Mouse (Mus musculus) midbrain, embryonic 12.5 days (tissue): Measurements from ENCODE around the gene Mettl26. TPM values are rescaled to one million over a fixed set of nuclear protein-coding genes. Genes with fewer than 3 reads are reported as not detected.

ENCODE experiments used
- ATAC-seq: fragments of 200-750 bp; cut with Nextera tagmentation; 2 replicates; pipeline ENCODE4 v1.8.0; 2017; ENCODE audit warnings: low read depth, moderate TSS enrichment, moderate library complexity; ENCODE audit not compliant: low FRiP score
- H3K27ac ChIP-seq: fragments of 300-500 bp; sonication (generic); replicated peaks from 2 replicates; pipeline ENCODE4 v1.5.1; 2016; ENCODE audit warnings: mild to moderate bottlenecking
- H3K27me3 ChIP-seq: fragments of 300-500 bp; sonication (generic); 2 replicates; pipeline ENCODE4 v1.6.1; 2016; ENCODE audit warnings: mild to moderate bottlenecking
- H3K36me3 ChIP-seq: fragments of 300-500 bp; sonication (generic); 2 replicates; pipeline ENCODE4 v1.6.1; 2016
- H3K4me1 ChIP-seq: fragments of 300-500 bp; sonication (generic); 2 replicates; pipeline ENCODE4 v1.6.1; 2016
- H3K4me2 ChIP-seq: fragments of 300-500 bp; sonication (generic); replicated peaks from 2 replicates; pipeline ENCODE4 v1.6.1; 2016; ENCODE audit warnings: mild to moderate bottlenecking, moderate library complexity
- H3K4me3 ChIP-seq: fragments of 300-500 bp; sonication (generic); 2 replicates; pipeline ENCODE4 v1.5.1; 2016; ENCODE audit warnings: mild to moderate bottlenecking
- H3K9ac ChIP-seq: fragments of 300-500 bp; sonication (generic); replicated peaks from 2 replicates; pipeline ENCODE4 v1.6.1; 2016; ENCODE audit warnings: mild to moderate bottlenecking, moderate library complexity
- H3K9me3 ChIP-seq: fragments of 300-500 bp; sonication (generic); 2 replicates; pipeline ENCODE4 v1.6.1; 2016; ENCODE audit warnings: mild to moderate bottlenecking
- WGBS: fragments of 180-500 bp; shearing (Covaris S2); methylation state at CpG from one replicate; pipeline ENCODE4 v1.1.7; 2016; 5-methylcytosine and 5-hydroxymethylcytosine counted together
- polyA plus RNA-seq: library from polyadenylated mRNA; unstranded; fragments of >200 nt; fragmentation: Nextera tagmentation; extraction: Ambion mirVana; gene quantifications from 2 replicates; pipeline ENCODE4 v1.2.1, GENCODE M21; 2016

Gene Mettl26
- polyA plus RNA-seq, 1 experiment from 2014 or later, result 59.5 TPM

DNA sequence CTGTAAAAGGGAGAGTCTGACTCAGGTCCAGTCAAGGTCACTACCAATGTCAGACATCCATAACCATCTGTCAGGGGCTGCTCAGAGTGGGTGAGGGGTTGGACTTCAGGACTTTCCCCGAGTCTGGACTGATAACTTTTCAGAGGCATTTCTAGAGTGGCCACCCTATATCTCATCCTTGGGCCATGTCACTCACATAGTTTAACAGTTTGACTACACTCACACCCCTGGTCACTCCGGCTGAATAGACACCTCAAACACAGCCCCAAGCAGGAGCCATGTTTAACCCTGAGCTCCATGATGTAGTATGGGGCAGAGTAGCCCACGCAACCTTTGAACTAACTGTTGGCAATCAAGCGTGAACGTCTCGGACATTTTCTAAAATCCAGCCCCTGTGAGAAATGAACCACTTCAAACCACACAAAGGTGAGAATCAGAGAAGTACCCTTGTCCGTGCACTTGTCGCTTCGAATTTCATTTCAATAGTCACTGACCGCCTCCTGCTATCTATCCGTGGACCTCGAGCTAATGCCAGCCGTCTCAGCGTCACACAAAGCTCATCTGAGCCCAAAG, 640 bp upstream of the Mettl26 start:
- Histone ChIP-seq H3K4me2 (peak overlapping the region; percentile 95), H3K36me3 (peaks cover 17% of the 10 kb centered on the region), H3K27ac (peak overlapping the region; percentile 94), H3K9ac (peak overlapping the region; percentile 55), H3K4me3 (peak overlapping the region; percentile 78), H3K4me1 (peaks cover 25% of the 10 kb centered on the region), H3K9me3 (no peaks in the 10 kb centered on the region), H3K27me3 (no peaks in the 10 kb centered on the region)
- ATAC-seq, result no peak
- WGBS, result 7% methylated on average over 14 of the region's 14 CpGs

DNA sequence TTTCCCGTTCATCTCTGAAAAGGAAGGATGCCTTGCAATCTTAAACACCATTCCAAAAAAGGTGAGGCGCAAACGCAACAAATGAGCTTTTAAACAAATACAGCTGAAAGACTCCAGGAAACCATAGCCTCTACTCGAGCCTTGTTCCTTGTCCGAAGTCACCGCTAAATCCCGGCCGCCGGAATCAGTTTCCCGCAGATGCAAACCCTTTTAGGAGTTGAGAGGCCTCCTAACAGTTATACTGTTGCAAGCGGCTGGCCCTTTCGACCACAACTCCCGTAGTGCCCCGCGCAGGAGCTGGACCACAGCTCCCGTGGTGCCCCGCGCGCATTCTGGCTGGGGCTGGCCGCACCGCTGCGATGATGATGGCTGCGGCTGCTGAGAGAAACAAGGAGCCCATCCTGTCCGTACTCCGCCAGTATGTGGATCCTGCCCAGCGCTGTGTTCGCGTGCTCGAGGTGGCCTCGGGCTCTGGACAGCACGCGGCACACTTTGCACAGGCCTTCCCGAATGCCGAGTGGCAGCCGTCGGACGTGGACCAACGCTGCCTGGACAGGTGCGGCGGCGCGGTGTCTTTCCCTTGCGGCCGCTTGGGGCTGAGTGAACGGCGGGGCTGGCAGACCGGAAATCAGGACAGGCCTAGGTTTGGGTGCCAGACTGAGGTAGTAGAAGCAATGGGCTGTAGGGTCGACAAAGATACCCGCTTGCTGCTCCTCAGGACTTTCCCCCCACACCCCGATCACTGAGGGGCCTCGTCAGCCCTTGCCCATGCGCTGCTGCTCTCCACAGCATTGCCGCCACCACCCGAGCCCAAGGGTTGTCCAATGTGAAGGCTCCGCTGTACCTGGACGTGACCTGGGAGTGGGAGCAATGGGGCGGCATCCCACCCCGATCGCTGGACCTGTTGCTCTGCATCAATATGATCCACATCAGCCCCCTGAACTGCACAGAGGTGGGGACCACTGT, 580 bp downstream of the Mettl26 start:
- peak; percentile 90 for ATAC-seq
- 1% methylated on average over 59 of the region's 59 CpGs for WGBS

DNA sequence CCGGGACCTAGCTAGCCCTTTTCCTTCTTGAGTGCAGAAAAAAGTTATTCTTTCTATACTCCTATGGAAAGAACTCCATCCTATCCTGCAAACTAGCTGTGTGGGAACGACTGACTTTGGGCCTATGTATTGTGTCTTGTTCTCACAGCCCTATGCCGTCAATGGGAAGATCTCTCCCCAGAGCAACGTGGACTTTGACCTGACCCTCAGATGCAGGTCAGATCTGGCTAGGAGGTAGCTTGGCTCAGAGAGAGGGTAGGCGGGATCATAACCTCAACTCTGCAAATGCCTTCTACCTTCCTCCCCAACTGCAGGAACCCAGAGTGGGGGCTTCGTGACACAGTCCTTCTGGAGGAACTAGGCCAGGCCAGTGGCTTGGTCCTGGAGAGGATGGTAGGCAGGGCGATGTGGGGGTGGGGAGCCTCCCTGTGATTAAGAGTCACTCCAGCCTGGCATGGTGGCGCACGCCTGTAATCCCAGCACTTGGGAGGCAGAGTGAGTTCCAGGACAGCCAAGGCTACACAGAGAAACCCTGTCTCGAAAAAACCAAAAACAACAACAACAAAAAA, 1.6 kb downstream of the Mettl26 start:
- 57% methylated on average over 10 of the region's 10 CpGs for WGBS
- ATAC-seq, result no peak

More for the DNA sequence above, 580 bp downstream of the Mettl26 start:
- peak overlapping the region; percentile 90 for H3K9ac ChIP-seq
- peaks cover 18% of the 10 kb centered on the region for H3K36me3 ChIP-seq
- no peaks in the 10 kb centered on the region for H3K9me3 ChIP-seq
- H3K27me3 ChIP-seq, result no peaks in the 10 kb centered on the region
- peak overlapping the region; percentile 95 for H3K4me2 ChIP-seq
- H3K27ac ChIP-seq, result peak overlapping the region; percentile 94
- peak overlapping the region; percentile 78 for H3K4me3 ChIP-seq
- H3K4me1 ChIP-seq, result peaks cover 33% of the 10 kb centered on the region

GRCm38 (mm10) chr17:25877025-25877424, 2.2 kb downstream of the Mettl26 start:
- Histone ChIP-seq H3K27me3 (no peaks in the 10 kb centered on the region), H3K4me3 (no peak overlapping the region), H3K4me1 (peaks cover 48% of the 10 kb centered on the region), H3K36me3 (peaks cover 18% of the 10 kb centered on the region), H3K4me2 (no peak overlapping the region), H3K27ac (no peak overlapping the region), H3K9me3 (no peaks in the 10 kb centered on the region), H3K9ac (no peak overlapping the region; the same call in 1 of the 2 replicates)
- 86% methylated on average over 3 of the region's 3 CpGs for WGBS
- ATAC-seq, result no peak

More for the DNA sequence above, 1.6 kb downstream of the Mettl26 start:
- peak overlapping the region; percentile 78 for H3K4me3 ChIP-seq
- H3K27ac ChIP-seq, result no peak overlapping the region
- H3K9ac ChIP-seq, result peak overlapping the region; percentile 90
- peaks cover 43% of the 10 kb centered on the region for H3K4me1 ChIP-seq
- no peaks in the 10 kb centered on the region for H3K9me3 ChIP-seq
- H3K27me3 ChIP-seq, result no peaks in the 10 kb centered on the region
- peak overlapping the region; percentile 95 for H3K4me2 ChIP-seq
- peaks cover 18% of the 10 kb centered on the region for H3K36me3 ChIP-seq

GRCm38 (mm10) chr17:25877741-25878610, 3.1 kb downstream of the Mettl26 start:
- 91% methylated on average over 32 of the region's 32 CpGs for WGBS
- ATAC-seq, result no peak
- H3K27me3 ChIP-seq, result no peaks in the 10 kb centered on the region
- H3K27ac ChIP-seq, result no peak overlapping the region
- no peaks in the 10 kb centered on the region for H3K9me3 ChIP-seq
- no peak overlapping the region for H3K4me3 ChIP-seq
- H3K36me3 ChIP-seq, result peaks cover 26% of the 10 kb centered on the region
- H3K4me2 ChIP-seq, result no peak overlapping the region
- no peak overlapping the region for H3K9ac ChIP-seq
- peaks cover 51% of the 10 kb centered on the region for H3K4me1 ChIP-seq

DNA sequence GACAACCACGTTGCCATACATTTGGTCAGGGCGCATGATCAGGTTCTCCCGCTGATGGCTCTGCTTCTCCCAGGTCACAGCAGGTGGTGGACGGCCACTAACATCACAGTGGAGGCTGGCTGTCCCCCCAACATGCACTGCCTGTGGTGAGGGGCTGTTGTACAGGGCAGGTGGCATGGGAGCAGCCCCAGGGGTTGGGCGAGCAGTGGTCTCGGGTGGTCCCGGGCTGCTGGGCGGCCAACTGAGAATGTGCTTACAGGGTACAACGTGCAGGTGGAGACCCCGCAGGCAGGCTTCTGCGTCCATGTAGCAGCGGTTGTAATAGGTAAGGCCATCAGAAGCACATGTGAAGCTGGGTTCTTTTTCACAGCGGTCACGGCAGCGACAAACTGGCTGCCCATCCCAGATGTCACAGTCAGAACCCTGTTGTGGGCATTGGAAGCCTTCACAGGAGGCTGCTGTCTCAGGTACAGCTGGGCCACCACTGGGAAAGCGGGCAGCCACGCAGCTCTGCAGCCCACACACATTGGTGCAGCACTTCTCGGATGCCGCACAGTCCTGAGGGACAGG, 3.8 kb downstream of the Mettl26 start:
- H3K27me3 ChIP-seq, result no peaks in the 10 kb centered on the region
- WGBS, result 89% methylated on average over 19 of the region's 19 CpGs
- ATAC-seq, result no peak
- H3K4me1 ChIP-seq, result peaks cover 50% of the 10 kb centered on the region
- no peak overlapping the region for H3K4me2 ChIP-seq
- H3K27ac ChIP-seq, result no peak overlapping the region
- no peaks in the 10 kb centered on the region for H3K9me3 ChIP-seq
- H3K9ac ChIP-seq, result no peak overlapping the region
- peaks cover 34% of the 10 kb centered on the region for H3K36me3 ChIP-seq
- no peak overlapping the region for H3K4me3 ChIP-seq

GRCm38 (mm10) chr17:25879261-25879660, 4.4 kb downstream of the Mettl26 start:
- Histone ChIP-seq H3K4me1 (peaks cover 45% of the 10 kb centered on the region), H3K36me3 (peaks cover 39% of the 10 kb centered on the region), H3K9me3 (no peaks in the 10 kb centered on the region), H3K4me2 (no peak overlapping the region), H3K4me3 (no peak overlapping the region), H3K27me3 (no peaks in the 10 kb centered on the region), H3K27ac (no peak overlapping the region), H3K9ac (no peak overlapping the region; the same call in 1 of the 2 replicates)
- ATAC-seq, result no peak
- 40% methylated on average over 4 of the region's 4 CpGs for whole genome bisulfite sequencing

GRCm38 (mm10) chr17:25879750-25880149, 4.9 kb downstream of the Mettl26 start:
- Histone ChIP-seq H3K4me1 (peaks cover 42% of the 10 kb centered on the region), H3K4me3 (no peak overlapping the region), H3K27me3 (no peaks in the 10 kb centered on the region), H3K9me3 (no peaks in the 10 kb centered on the region), H3K4me2 (no peak overlapping the region), H3K36me3 (peaks cover 44% of the 10 kb centered on the region), H3K9ac (no peak overlapping the region), H3K27ac (peak overlapping the region; percentile 46; the same call in 1 of the 2 replicates)
- no peak for ATAC-seq
- 59% methylated on average over 8 of the region's 8 CpGs for WGBS

DNA sequence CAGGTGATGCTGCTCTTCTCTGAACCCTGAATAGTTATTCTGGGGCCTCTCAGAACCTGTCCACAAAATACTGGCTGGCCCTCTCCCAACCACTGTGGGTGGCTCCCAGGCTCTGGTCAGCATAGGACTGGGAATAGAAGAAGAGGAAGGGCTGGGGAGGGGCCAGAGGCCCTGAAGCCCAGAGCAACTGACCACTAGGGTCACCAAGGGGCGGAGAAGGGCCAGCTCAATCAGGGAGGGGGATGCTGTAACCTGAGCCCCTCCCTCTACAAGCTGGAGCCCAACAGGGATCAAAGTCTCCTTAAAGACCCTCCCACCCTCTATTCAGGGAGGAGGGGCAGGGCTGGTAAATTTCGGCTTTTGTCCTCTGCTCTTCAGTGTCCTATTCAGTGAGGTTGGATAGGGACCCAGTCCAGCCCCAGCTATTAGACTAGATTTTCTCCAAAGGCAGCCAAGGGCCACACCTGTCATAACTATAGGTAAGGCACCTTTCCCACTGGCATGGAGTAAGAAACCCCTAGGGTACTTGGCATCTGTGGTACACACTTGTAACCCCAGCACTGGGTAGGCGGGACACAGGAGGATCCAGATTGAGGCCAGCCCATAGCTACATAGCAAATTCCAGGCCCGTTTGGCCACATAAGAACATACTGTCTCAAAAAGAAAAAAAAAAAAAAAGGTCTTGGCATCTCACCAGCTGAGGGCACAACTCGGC, 5.5 kb downstream of the Mettl26 start, which contains the start of gene Wfikkn1:
Wfikkn1 (minus strand) TSS at position 663 of the 715 bp plus-strand sequence.
- Histone ChIP-seq H3K27ac (peak within 1 kb of the TSS; percentile 78), H3K9me3 (no peaks in the 10 kb centered on the region), H3K27me3 (no peaks in the 10 kb centered on the region), H3K4me3 (no peak within 1 kb of the TSS), H3K9ac (peak within 1 kb of the TSS; percentile 34), H3K36me3 (peaks cover 47% of the 10 kb centered on the region), H3K4me1 (peaks cover 42% of the 10 kb centered on the region), H3K4me2 (0 out of 2 replicates have a peak within 1 kb of the TSS, but pooled peaks have one; percentile 3)
- 22% methylated on average over 5 of the region's 5 CpGs for WGBS
- ATAC-seq, result no peak

DNA sequence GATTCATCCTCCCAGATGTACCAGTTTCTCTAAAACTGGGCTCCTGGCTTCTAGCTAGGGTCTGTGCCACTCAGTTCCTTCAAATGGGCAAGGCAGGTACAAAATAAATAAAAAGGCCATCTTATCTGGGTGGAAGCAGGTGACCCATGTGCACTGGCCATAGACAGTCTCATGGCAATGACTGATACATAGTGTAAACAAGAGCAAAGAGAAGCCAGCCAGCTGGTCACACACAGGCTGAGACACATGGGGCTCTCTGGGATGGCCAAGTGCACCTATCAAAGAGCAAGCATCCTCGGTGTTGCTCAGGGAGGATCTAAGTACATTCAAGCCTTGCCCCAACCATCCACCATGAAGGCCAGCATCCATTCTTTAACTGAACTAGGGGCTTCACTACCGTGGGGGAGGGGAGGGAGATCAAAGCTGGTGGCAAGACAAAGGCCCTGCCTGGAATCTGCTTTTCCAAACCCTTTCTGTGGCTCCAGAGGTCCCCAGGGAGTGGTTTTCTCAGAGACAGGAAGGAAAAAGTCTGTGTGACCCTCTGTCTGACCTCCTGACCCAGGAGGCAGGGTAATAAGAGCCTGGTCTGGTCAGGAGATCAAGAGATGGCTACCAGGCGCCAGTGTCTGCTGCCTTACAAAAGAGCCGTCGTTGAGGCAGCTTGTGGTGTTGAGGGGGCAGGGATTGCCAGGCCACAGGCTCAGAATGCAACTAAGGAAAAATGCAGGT, 6.2 kb downstream of the Mettl26 start:
- peak overlapping the region; percentile 34 for H3K9ac ChIP-seq
- peak overlapping the region; percentile 78 for H3K27ac ChIP-seq
- peaks cover 47% of the 10 kb centered on the region for H3K36me3 ChIP-seq
- peaks cover 38% of the 10 kb centered on the region for H3K4me1 ChIP-seq
- H3K9me3 ChIP-seq, result no peaks in the 10 kb centered on the region
- 3% methylated on average over 5 of the region's 5 CpGs for WGBS
- H3K4me3 ChIP-seq, result no peak overlapping the region
- no peak for ATAC-seq
- no peaks in the 10 kb centered on the region for H3K27me3 ChIP-seq
- 0 out of 2 replicates have a peak overlapping the region, but pooled peaks have one; percentile 3 for H3K4me2 ChIP-seq
